Mouse (Mus musculus): ENCODE results near the gene Amy2a1. TPM values are rescaled to one million over a fixed set of nuclear protein-coding genes. Genes with fewer than 3 reads are reported as not detected.

The Amy2a1 gene
- not detected for polyA plus RNA-seq (2017; shearing (Covaris generic))

DNA sequence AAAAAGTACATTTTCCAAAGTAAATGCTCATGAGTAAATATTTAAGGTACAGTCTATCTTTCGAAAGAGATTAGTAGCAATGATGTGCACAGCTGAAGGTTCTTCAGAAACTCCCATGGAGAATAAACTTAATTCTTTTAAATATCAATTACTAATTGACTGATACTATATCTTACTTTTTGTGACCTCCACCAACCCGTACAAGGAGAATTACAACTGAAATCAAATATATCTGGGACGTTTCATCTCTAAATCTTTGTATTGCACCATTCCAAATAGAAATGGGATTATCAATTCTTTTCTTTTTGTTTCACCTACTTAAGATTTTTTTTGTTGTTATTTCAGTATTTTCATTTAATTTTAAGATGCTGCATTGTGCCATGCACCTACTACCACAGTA is at the start of gene Amy2a1:
TSS of gene Amy2a1 (minus strand) at position 101 of the 400 bp plus-strand sequence.

Other genes starting within 250 kb of the Amy2a1 start
- not detected for gene Amy2a4, start 241.0 kb downstream of the Amy2a1 start, polyA plus RNA-seq (2017; shearing (Covaris generic))
- not detected for gene Amy2a3, start 208.4 kb downstream of the Amy2a1 start, polyA plus RNA-seq (2017; shearing (Covaris generic))
- not detected for gene Amy2a2, start 175.8 kb downstream of the Amy2a1 start, polyA plus RNA-seq (2017; shearing (Covaris generic))
- gene Amy1, start 74.3 kb upstream of the Amy2a1 start, polyA plus RNA-seq (2017; shearing (Covaris generic)), result 39.2 TPM
- 53.5 TPM for gene Rnpc3, start 97.7 kb upstream of the Amy2a1 start, polyA plus RNA-seq (2017; shearing (Covaris generic))

All from CD4-positive, CD25-positive, alpha-beta regulatory T cell (primary cell).